Mouse (Mus musculus): ENCODE data around the gene Cenpe.

DNA sequence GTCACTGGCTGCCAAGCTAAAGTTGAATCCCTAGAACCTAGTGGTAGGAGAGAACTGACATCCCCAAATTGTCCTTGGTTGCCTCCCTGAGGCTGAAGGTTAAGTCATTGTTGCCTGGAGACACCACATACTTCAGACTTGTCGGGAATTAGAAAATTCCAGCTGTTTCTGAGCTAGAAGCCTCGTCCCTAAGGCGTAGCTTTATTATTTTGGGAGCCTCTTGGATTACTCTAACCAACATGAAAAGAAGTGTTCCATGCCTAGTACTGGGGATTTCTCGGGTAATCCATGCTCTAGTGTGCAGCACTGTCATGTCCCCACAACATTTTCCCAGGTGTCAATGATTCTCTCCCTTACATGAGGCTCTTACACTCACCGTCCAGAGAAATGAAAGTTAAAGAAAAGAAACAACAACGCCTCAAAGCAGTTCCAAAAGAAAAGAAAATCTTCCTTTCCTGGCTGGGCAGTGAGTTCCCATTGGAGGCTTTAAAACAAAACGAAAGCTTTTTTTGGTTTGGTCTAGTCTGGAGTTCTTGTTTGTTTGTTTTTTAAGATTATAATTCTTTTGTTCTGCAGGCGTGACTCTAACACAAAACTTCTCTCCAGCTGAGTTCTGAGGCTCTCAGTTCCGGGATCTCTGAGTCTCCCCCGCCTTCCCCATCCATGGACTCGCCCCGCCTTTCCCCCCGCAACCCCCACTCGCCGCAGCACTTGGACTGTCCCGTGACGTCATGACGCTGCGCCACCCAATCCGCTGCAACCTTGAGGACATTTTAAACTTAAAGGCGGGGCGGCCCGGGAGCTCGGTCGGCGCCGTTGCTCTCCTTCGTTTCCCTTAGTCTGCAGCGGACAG lies at the start of gene Cenpe:
- TF ChIP-seq USF1 (IDR thresholded peaks at IDR 0.05; ENCODE audit: low read depth) (no peak), CEBPB (IDR thresholded peaks at IDR 0.05; ENCODE audit: insufficient read depth, poor library complexity, severe bottlenecking) (no peak), POLR2A (IDR thresholded peaks at IDR 0.05; ENCODE audit: insufficient read length, low read depth) (no peak)
